Mouse (Mus musculus) brain, adult 10 weeks (tissue): ENCODE measurements around the gene 4833423E24Rik. TPM values are rescaled to one million over a fixed set of nuclear protein-coding genes. Genes with fewer than 3 reads are reported as not detected.

Experiments used
- polyA plus RNA-seq: library from polyadenylated mRNA; stranded (reverse); fragments of 350-450 nt; fragmentation: Illumina TruSeq; extraction: RNeasy Lipid Tissue Mini Kit (QIAGEN cat#74804); gene quantifications from one replicate; pipeline ENCODE4 v1.2.3, GENCODE M21; 2015; ENCODE audit warnings: low read depth, low replicate concordance

4833423E24Rik gene
- polyA plus RNA-seq: 0.19 TPM

DNA sequence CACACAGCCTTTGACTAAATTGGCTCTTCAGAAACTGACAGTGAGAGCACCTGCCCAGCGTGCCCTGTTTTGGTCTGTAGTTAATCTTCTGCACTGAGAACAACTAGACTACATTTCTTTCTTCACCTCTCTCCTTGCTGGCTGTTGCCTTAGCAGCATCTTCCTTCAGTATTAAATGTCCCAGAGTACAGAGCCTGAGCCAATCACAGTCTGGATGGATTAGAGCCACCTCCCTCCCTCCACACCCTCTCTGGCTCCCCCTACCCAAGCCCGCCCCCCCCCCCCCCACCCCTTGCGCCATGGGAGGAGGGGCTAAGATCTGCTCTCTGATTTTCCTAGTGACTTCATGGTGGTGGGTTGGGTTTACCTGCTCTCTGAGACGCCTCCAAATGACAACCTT is at the start of gene 4833423E24Rik:
4833423E24Rik (minus strand) TSS at position 146 of the 400 bp plus-strand sequence.

DNA sequence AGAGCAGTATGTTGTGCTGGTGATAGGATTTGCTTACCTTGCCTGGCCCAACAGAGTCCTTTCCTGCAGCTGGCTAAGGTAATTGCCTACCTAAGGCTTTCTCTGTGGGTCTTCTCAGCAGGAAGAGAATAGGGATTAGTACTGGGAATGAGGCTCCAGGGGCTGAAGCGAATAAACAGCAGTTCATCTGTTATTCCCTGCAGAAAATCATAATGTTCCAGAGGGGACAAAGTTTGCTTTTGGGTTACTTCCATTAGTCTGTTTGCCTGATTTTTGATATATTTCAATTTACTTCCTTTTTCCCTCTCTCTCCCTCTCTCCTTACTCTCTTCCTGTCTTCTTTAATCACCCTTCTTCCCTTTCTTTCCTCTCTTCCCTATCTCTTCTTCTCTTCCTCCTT is 75.3 kb downstream of the 4833423E24Rik start, which contains the start of gene Olfr995:
Olfr995 (minus strand) TSS at position 101 of the 400 bp plus-strand sequence.

DNA sequence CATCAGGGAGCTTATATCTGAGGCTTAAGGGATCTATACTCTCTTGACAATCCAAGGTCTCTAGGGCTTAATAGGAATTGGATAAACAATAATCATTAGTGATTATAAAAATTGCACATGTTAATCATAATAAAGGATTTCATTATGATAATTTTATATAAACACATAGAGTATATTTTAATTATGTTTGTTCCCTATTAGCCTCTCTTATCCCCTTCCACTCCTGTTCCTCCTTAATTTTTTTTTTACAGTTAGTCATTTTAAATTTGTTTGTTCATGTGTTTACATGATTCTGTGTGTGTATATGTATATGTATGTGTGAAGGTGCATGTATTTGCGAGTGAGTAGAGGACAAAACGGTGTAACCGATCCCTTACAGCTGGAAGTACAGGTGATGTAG is 82.5 kb downstream of the 4833423E24Rik start, which contains the start of gene Olfr994:
Olfr994 (minus strand) TSS at position 101 of the 400 bp plus-strand sequence.

Other genes starting within 250 kb of the 4833423E24Rik start
- not detected for gene Olfr987, start 179.7 kb downstream of the 4833423E24Rik start, polyA plus RNA-seq
- not detected for gene Olfr988, start 155.8 kb downstream of the 4833423E24Rik start, polyA plus RNA-seq
- gene Olfr992, start 109.6 kb downstream of the 4833423E24Rik start, polyA plus RNA-seq: not detected
- not detected for gene Olfr993, start 104.1 kb downstream of the 4833423E24Rik start, polyA plus RNA-seq
- gene Olfr994, start 82.6 kb downstream of the 4833423E24Rik start, polyA plus RNA-seq: not detected
- not detected for gene Olfr995, start 75.4 kb downstream of the 4833423E24Rik start, polyA plus RNA-seq
- gene Olfr996, start 60.2 kb upstream of the 4833423E24Rik start, polyA plus RNA-seq: not detected
- gene Olfr998, start 69.9 kb upstream of the 4833423E24Rik start, polyA plus RNA-seq: not detected
- not detected for gene Olfr1000, start 92.9 kb upstream of the 4833423E24Rik start, polyA plus RNA-seq
- gene Olfr1002, start 131.7 kb upstream of the 4833423E24Rik start, polyA plus RNA-seq: not detected
- gene Olfr154, start 145.4 kb upstream of the 4833423E24Rik start, polyA plus RNA-seq: not detected
- not detected for gene Olfr1006, start 159.7 kb upstream of the 4833423E24Rik start, polyA plus RNA-seq
- not detected for gene Olfr1008, start 170.4 kb upstream of the 4833423E24Rik start, polyA plus RNA-seq
- gene Olfr1009, start 196.4 kb upstream of the 4833423E24Rik start, polyA plus RNA-seq: not detected
- not detected for gene Olfr1012, start 243.7 kb upstream of the 4833423E24Rik start, polyA plus RNA-seq
- gene Olfr1013, start 248.1 kb upstream of the 4833423E24Rik start, polyA plus RNA-seq: not detected